Mouse (Mus musculus) erythroid progenitor cell, adult 5-6 weeks (primary cell): ENCODE data around the gene Hat1. TPM values are rescaled to one million over a fixed set of nuclear protein-coding genes. Genes with fewer than 3 reads are reported as not detected.

Experiments
- ATAC-seq: replicated peaks from 2 replicates; pipeline ENCODE4 v1.8.0; 2016; ENCODE audit warnings: moderate number of reproducible peaks, mild to moderate bottlenecking, moderate TSS enrichment, inconsistent platforms; ENCODE audit not compliant: poor library complexity, low FRiP score, severe bottlenecking
- total RNA-seq, 2 experiments: library from RNA; stranded (forward) in 1 of 2; stranded (reverse) in 1 of 2; fragments of 150-400 nt in 1 of 2; fragments of 186-747, 209-891 nt in 1 of 2; gene quantifications; 2 replicates each; pipeline versions ENCODE4 v1.2.3 to v1.2.4; 2015 to 2017; ENCODE audit warnings: low replicate concordance in 2 of 2

Hat1 gene
- total RNA-seq, 2 experiments from 2014 or later, result 85.9 to 89.0 TPM

GRCm38 (mm10) chr2:71459659-71460058 lies 70.9 kb downstream of the Hat1 start:
- ATAC-seq, result no peak

DNA sequence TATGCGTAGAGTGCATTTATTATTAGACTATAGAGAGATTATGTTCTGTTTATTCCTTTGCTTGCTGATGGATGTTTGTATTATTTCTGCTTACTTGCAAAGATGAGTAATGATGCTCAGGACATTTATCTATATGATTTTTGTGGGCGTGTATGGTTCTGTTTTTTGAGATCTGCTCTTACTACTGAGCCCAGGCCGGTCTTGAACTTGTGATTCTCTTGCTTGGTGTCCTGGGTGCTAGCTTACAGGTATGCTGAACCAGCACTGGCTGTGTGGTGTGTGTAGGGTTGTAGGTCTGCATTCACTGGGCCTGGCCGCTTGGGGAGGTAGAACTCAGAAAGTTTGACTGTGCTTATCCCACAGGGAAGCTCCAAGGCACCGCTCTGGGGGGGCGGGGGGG lies 72.4 kb downstream of the Hat1 start:
- peak; percentile 34; the same call in 1 of the 2 replicates for ATAC-seq

- peak; percentile 83 for ATAC-seq
These were observed 72.8 kb downstream of the Hat1 start for GRCm38 (mm10) chr2:71461589-71461988.

- ATAC-seq, result 0 out of 2 replicates have a peak, but pooled peaks have one; percentile 1
These were observed 73.3 kb downstream of the Hat1 start for GRCm38 (mm10) chr2:71462066-71462465.

- 0 out of 2 replicates have a peak, but pooled peaks have one; percentile 1 for ATAC-seq
These were observed 73.8 kb downstream of the Hat1 start for GRCm38 (mm10) chr2:71462553-71462952.

DNA sequence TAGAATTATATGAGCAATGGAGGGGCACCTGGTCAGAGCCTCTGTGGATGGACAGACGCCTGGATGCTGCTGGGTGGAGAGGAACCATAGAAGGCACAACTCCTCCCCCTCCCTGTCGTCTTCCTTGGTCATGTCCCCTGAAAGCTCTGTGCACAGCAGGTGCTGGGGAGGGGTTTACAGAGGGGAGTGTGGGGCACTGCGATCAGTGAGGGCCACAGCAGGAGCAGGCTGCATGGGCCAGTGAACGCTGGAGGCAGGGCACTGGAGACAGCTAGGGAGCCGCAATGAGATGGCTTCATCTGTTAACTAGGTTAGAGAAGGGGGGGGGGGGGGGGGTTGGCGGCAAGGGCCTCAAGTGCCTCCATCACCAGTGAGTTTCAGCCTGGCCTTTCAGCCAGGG lies 77.3 kb downstream of the Hat1 start:
- ATAC-seq, result no peak

DNA sequence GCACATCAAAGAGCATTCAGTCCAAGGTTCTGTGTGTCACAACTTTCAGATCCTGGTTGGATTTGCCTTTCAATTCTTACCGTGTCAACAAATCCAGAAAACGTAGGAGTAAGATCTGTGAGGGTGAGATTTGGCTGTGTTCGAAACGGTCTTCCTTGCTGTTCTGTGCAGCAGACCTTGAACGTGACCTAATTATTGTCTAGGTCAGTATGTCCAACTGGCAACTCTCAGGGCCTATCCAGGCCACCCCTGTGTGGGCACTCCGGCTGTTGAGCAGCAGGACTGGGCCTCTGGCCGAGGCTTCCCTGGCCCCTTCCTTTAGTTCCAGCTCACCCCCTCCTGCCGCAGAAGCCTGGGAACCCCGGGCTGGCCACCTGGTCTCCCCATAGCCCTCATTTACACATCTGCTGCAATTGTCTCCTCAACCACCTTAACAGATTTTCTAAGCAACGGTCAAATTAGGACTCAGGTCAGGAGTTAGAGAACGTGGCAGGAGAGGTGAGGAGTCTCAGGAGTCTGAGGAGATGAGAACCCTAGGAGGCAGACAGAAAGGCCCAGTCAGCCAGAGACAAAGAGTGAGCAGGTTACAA lies 78.2 kb downstream of the Hat1 start:
- no peak for ATAC-seq

GRCm38 (mm10) chr2:71471094-71471493 lies 82.3 kb downstream of the Hat1 start:
- ATAC-seq, result no peak

GRCm38 (mm10) chr2:71473830-71474229 lies 85.1 kb downstream of the Hat1 start:
- ATAC-seq, result no peak

DNA sequence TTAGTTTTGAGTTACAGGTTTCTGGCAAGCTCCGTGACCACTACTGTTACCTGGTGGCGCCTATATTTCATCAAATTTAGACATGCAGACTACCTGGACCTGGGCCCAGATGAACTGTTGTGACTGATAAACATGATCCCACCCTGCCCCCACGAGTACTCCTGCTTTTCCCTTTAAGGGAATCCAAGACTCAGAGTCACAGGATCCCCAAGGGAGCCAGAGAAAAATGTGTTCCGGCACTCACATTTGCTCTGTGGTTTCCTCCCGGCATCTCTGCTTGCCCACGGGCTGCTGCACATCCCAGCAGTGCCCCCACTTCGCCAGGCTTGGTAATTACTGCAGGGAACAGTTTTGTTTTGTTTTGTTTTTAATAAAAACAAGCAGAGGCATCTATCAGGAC lies 85.6 kb downstream of the Hat1 start:
- no peak for ATAC-seq

- ATAC-seq, result no peak
These were observed 86.6 kb downstream of the Hat1 start for GRCm38 (mm10) chr2:71475311-71475710.

GRCm38 (mm10) chr2:71475760-71476159 lies 87.0 kb downstream of the Hat1 start:
- no peak for ATAC-seq

DNA sequence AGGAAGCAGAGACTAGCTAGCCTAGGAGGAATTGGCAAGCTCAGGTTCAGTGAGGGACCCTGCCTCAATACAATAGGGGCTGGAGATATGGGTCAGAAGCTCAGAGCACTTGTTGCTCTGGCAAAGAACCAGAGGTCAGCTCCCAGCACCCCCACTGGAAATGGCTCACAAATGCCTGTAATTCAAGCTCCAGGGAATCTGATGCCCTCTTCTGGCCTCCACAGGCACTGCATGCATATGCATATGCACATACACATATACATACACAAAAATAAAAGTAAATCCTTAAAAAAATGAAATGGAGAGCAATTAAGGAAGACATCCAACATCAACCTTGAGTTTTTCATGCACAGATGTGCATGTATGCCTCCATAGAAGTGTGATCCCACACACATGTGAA lies 89.0 kb downstream of the Hat1 start:
- no peak for ATAC-seq

GRCm38 (mm10) chr2:71479917-71480316 lies 91.2 kb downstream of the Hat1 start:
- no peak for ATAC-seq

GRCm38 (mm10) chr2:71481825-71482224 lies 93.1 kb downstream of the Hat1 start:
- ATAC-seq, result no peak; the same call in 1 of the 2 replicates

GRCm38 (mm10) chr2:71483046-71483716 lies 94.4 kb downstream of the Hat1 start:
- ATAC-seq, result no peak

DNA sequence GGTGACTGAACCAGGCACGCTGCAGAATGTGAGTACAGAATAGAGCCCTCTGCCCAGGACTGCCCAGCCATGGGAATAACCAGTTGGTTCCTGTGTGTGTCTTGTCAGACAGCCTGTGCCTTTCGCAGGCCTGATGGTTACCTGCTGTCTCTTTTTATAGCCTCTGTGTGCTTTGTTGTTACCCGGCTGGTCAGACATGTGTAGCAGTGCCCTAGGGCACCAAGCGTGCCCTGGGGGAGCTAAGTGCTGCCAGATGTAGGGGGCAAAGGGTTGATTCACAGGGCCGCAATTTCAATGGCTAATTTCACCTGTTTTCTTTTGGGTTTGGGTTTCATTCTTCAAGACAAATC lies 94.9 kb downstream of the Hat1 start:
- no peak for ATAC-seq

Other genes starting within 250 kb of the Hat1 start
- gene Dync1i2, start 177.3 kb upstream of the Hat1 start, total RNA-seq (2015; ENCODE audit: low replicate concordance), result 55.9 and 133 TPM in 2 replicates
- gene Dync1i2, start 177.3 kb upstream of the Hat1 start, total RNA-seq (2017; ENCODE audit: low replicate concordance), result 52.0 and 69.4 TPM in 2 replicates
- gene Slc25a12, start 21.2 kb upstream of the Hat1 start, total RNA-seq (2015; ENCODE audit: low replicate concordance), result 11.2 and 18.0 TPM in 2 replicates
- gene Slc25a12, start 21.2 kb upstream of the Hat1 start, total RNA-seq (2017; ENCODE audit: low replicate concordance), result 15.8 and 25.6 TPM in 2 replicates
- gene Metap1d, start 64.3 kb downstream of the Hat1 start, total RNA-seq (2015; ENCODE audit: low replicate concordance), result 13.0 and 20.9 TPM in 2 replicates
- 14.0 and 17.0 TPM in 2 replicates for gene Metap1d, start 64.3 kb downstream of the Hat1 start, total RNA-seq (2017; ENCODE audit: low replicate concordance)
- 2.2 TPM in 1 of 2 replicates, not detected in the other for gene Dlx1, start 139.2 kb downstream of the Hat1 start, total RNA-seq (2015; ENCODE audit: low replicate concordance)
- gene Dlx1, start 139.2 kb downstream of the Hat1 start, total RNA-seq (2017; ENCODE audit: low replicate concordance), result not detected in 2 replicates
- not detected in 2 replicates for gene Dlx2, start 157.8 kb downstream of the Hat1 start, total RNA-seq (2015; ENCODE audit: low replicate concordance)
- not detected in 2 replicates for gene Dlx2, start 157.8 kb downstream of the Hat1 start, total RNA-seq (2017; ENCODE audit: low replicate concordance)